15 mouse cellular contexts compared by ENCODE assay signal in genomic region chr11:18847650-18848049, GRCm38 (mm10).
"Had no signal": no experiment of that assay in that cellular context is flagged by ENCODE, and none has a peak within 500 bp of the region (broad histone marks: within the 10 kb centered on the region; RNA-seq: fewer than 3 reads in every experiment).

No protein-coding gene starts in this region.

- H3K4me3 ChIP-seq: neural tube, embryonic 15.5 days; stomach, embryonic 15.5 days had no signal

- H3K4me2 ChIP-seq: neural tube, embryonic 15.5 days; stomach, embryonic 15.5 days had no signal

- H3K4me1 ChIP-seq: neural tube, embryonic 15.5 days; stomach, embryonic 15.5 days had no signal

- H3K27me3 ChIP-seq: neural tube, embryonic 15.5 days; stomach, embryonic 15.5 days had no signal

- H3K36me3 ChIP-seq: neural tube, embryonic 15.5 days; stomach, embryonic 15.5 days had no signal

- H3K9ac ChIP-seq: neural tube, embryonic 15.5 days; stomach, embryonic 15.5 days had no signal

- H3K27ac ChIP-seq: neural tube, embryonic 15.5 days; stomach, embryonic 15.5 days; stomach, postnatal 0 days had no signal

- DNase-seq: retina, postnatal 1 day; right cerebral cortex, adult 18-20 months; right cerebral cortex, postnatal 14 days; right cerebral cortex, postnatal 25 days; right cerebral cortex, postnatal 4 days; spleen, adult 18-20 months; thymus, adult 18-20 months; thymus, adult 2 months; thymus, postnatal 14 days; thymus, postnatal 25 days; thymus, postnatal 36 days; thymus, postnatal 4 days had no signal

- H3K9me3 ChIP-seq: neural tube, embryonic 15.5 days; stomach, embryonic 15.5 days had no signal
